Mouse (Mus musculus): ENCODE measurements around the gene Cacna1c. TPM values are rescaled to one million over a fixed set of nuclear protein-coding genes. Genes with fewer than 3 reads are reported as not detected.

The Cacna1c gene
- polyA plus RNA-seq, 1 experiment from 2014 or later = 7.1 TPM

GRCm38 (mm10) chr6:119008638-119009166, 187.5 kb downstream of the Cacna1c start:
- 60% methylated on average over 7 of the region's 7 CpGs for WGBS
- no peaks in the 10 kb centered on the region for H3K27me3 ChIP-seq (ENCODE audit: control insufficient read depth, insufficient read depth, low read length)
- no peak overlapping the region for H3K27ac ChIP-seq (replicated peaks; ENCODE audit: low read depth, low read length)
- no peaks in the 10 kb centered on the region for H3K36me3 ChIP-seq (ENCODE audit: control insufficient read depth, insufficient read depth, low read length)
- H3K4me3 ChIP-seq (replicated peaks; ENCODE audit: low read depth, low read length) = no peak overlapping the region
- H3K9ac ChIP-seq (replicated peaks; ENCODE audit: low read length) = no peak overlapping the region
- no peak overlapping the region for H3K4me2 ChIP-seq (ENCODE audit: low read length)
- no peak for DNase-seq
- no peaks in the 10 kb centered on the region for H3K4me1 ChIP-seq (ENCODE audit: control insufficient read depth, insufficient read depth, low read length)
- no peaks in the 10 kb centered on the region; the same call in 1 of the 2 replicates for H3K9me3 ChIP-seq (ENCODE audit: control insufficient read depth, low read length)
- no peak for ATAC-seq (ENCODE audit: low FRiP score, low TSS enrichment)

- no peaks in the 10 kb centered on the region for H3K27me3 ChIP-seq (ENCODE audit: control insufficient read depth, insufficient read depth, low read length)
- H3K4me2 ChIP-seq (ENCODE audit: low read length) = no peak overlapping the region
- WGBS = 95% methylated on average over 5 of the region's 5 CpGs
- ATAC-seq (ENCODE audit: low FRiP score, low TSS enrichment) (no peak), DNase-seq (no peak)
- H3K36me3 ChIP-seq (ENCODE audit: control insufficient read depth, insufficient read depth, low read length) = no peaks in the 10 kb centered on the region
- no peaks in the 10 kb centered on the region for H3K4me1 ChIP-seq (ENCODE audit: control insufficient read depth, insufficient read depth, low read length)
- no peak overlapping the region for H3K27ac ChIP-seq (replicated peaks; ENCODE audit: low read depth, low read length)
- no peak overlapping the region for H3K4me3 ChIP-seq (replicated peaks; ENCODE audit: low read depth, low read length)
- H3K9me3 ChIP-seq (ENCODE audit: control insufficient read depth, low read length) = no peaks in the 10 kb centered on the region
- H3K9ac ChIP-seq (replicated peaks; ENCODE audit: low read length) = no peak overlapping the region
Measured at GRCm38 (mm10) chr6:119004596-119004995, 191.6 kb downstream of the Cacna1c start.

GRCm38 (mm10) chr6:119001442-119001841, 194.8 kb downstream of the Cacna1c start:
- ATAC-seq (ENCODE audit: low FRiP score, low TSS enrichment) = no peak
- no peak for DNase-seq
- Histone ChIP-seq H3K4me3 (replicated peaks; ENCODE audit: low read depth, low read length) (no peak overlapping the region), H3K9ac (replicated peaks; ENCODE audit: low read length) (no peak overlapping the region), H3K36me3 (ENCODE audit: control insufficient read depth, insufficient read depth, low read length) (no peaks in the 10 kb centered on the region), H3K9me3 (ENCODE audit: control insufficient read depth, low read length) (no peaks in the 10 kb centered on the region), H3K27me3 (ENCODE audit: control insufficient read depth, insufficient read depth, low read length) (no peaks in the 10 kb centered on the region), H3K4me2 (ENCODE audit: low read length) (no peak overlapping the region), H3K4me1 (ENCODE audit: control insufficient read depth, insufficient read depth, low read length) (no peaks in the 10 kb centered on the region), H3K27ac (replicated peaks; ENCODE audit: low read depth, low read length) (no peak overlapping the region)
- 65% methylated on average over 2 of the region's 2 CpGs for WGBS

- no peaks in the 10 kb centered on the region for H3K27me3 ChIP-seq (ENCODE audit: control insufficient read depth, insufficient read depth, low read length)
- H3K4me3 ChIP-seq (replicated peaks; ENCODE audit: low read depth, low read length) = no peak overlapping the region
- no peaks in the 10 kb centered on the region for H3K36me3 ChIP-seq (ENCODE audit: control insufficient read depth, insufficient read depth, low read length)
- no peak overlapping the region for H3K4me2 ChIP-seq (ENCODE audit: low read length)
- WGBS = 75% methylated on average over 3 of the region's 3 CpGs
- no peaks in the 10 kb centered on the region for H3K9me3 ChIP-seq (ENCODE audit: control insufficient read depth, low read length)
- no peak overlapping the region for H3K9ac ChIP-seq (replicated peaks; ENCODE audit: low read length)
- no peak for DNase-seq
- H3K4me1 ChIP-seq (ENCODE audit: control insufficient read depth, insufficient read depth, low read length) = no peaks in the 10 kb centered on the region
- no peak overlapping the region for H3K27ac ChIP-seq (replicated peaks; ENCODE audit: low read depth, low read length)
- no peak for ATAC-seq (ENCODE audit: low FRiP score, low TSS enrichment)
Measured at GRCm38 (mm10) chr6:119000255-119000654, 196.0 kb downstream of the Cacna1c start.

GRCm38 (mm10) chr6:118999329-118999875, 196.8 kb downstream of the Cacna1c start:
- no peak overlapping the region for H3K4me2 ChIP-seq (ENCODE audit: low read length)
- no peak overlapping the region for H3K9ac ChIP-seq (replicated peaks; ENCODE audit: low read length)
- ATAC-seq (ENCODE audit: low FRiP score, low TSS enrichment) (no peak), DNase-seq (no peak)
- 93% methylated on average over 2 of the region's 2 CpGs for WGBS
- no peaks in the 10 kb centered on the region for H3K9me3 ChIP-seq (ENCODE audit: control insufficient read depth, low read length)
- no peaks in the 10 kb centered on the region for H3K4me1 ChIP-seq (ENCODE audit: control insufficient read depth, insufficient read depth, low read length)
- H3K27ac ChIP-seq (replicated peaks; ENCODE audit: low read depth, low read length) = no peak overlapping the region
- H3K4me3 ChIP-seq (replicated peaks; ENCODE audit: low read depth, low read length) = no peak overlapping the region
- H3K36me3 ChIP-seq (ENCODE audit: control insufficient read depth, insufficient read depth, low read length) = no peaks in the 10 kb centered on the region
- H3K27me3 ChIP-seq (ENCODE audit: control insufficient read depth, insufficient read depth, low read length) = no peaks in the 10 kb centered on the region

- Histone ChIP-seq H3K4me2 (ENCODE audit: low read length) (no peak overlapping the region), H3K9me3 (ENCODE audit: control insufficient read depth, low read length) (no peaks in the 10 kb centered on the region), H3K27ac (replicated peaks; ENCODE audit: low read depth, low read length) (no peak overlapping the region), H3K27me3 (ENCODE audit: control insufficient read depth, insufficient read depth, low read length) (no peaks in the 10 kb centered on the region), H3K4me1 (ENCODE audit: control insufficient read depth, insufficient read depth, low read length) (no peaks in the 10 kb centered on the region), H3K9ac (replicated peaks; ENCODE audit: low read length) (no peak overlapping the region), H3K4me3 (replicated peaks; ENCODE audit: low read depth, low read length) (no peak overlapping the region), H3K36me3 (ENCODE audit: control insufficient read depth, insufficient read depth, low read length) (no peaks in the 10 kb centered on the region)
- WGBS = 96% methylated on average over 4 of the region's 4 CpGs
- no peak for DNase-seq
- ATAC-seq (ENCODE audit: low FRiP score, low TSS enrichment) = no peak
Measured at GRCm38 (mm10) chr6:118997397-118997796, 198.8 kb downstream of the Cacna1c start.

GRCm38 (mm10) chr6:118994272-118995061, 201.8 kb downstream of the Cacna1c start:
- Histone ChIP-seq H3K9ac (replicated peaks; ENCODE audit: low read length) (no peak overlapping the region), H3K27me3 (ENCODE audit: control insufficient read depth, insufficient read depth, low read length) (no peaks in the 10 kb centered on the region), H3K4me2 (ENCODE audit: low read length) (no peak overlapping the region), H3K4me3 (replicated peaks; ENCODE audit: low read depth, low read length) (no peak overlapping the region), H3K4me1 (ENCODE audit: control insufficient read depth, insufficient read depth, low read length) (0 out of 2 replicates have a peak, but pooled peaks cover 5% of the 10 kb centered on the region), H3K27ac (replicated peaks; ENCODE audit: low read depth, low read length) (no peak overlapping the region), H3K9me3 (ENCODE audit: control insufficient read depth, low read length) (no peaks in the 10 kb centered on the region), H3K36me3 (ENCODE audit: control insufficient read depth, insufficient read depth, low read length) (no peaks in the 10 kb centered on the region)
- WGBS = 91% methylated on average over 9 of the region's 9 CpGs
- DNase-seq (no peak), ATAC-seq (ENCODE audit: low FRiP score, low TSS enrichment) (no peak)

- H3K4me1 ChIP-seq (ENCODE audit: control insufficient read depth, insufficient read depth, low read length) = 0 out of 2 replicates have a peak, but pooled peaks cover 5% of the 10 kb centered on the region
- no peak for ATAC-seq (ENCODE audit: low FRiP score, low TSS enrichment)
- H3K4me2 ChIP-seq (ENCODE audit: low read length) = no peak overlapping the region
- no peaks in the 10 kb centered on the region for H3K36me3 ChIP-seq (ENCODE audit: control insufficient read depth, insufficient read depth, low read length)
- H3K9me3 ChIP-seq (ENCODE audit: control insufficient read depth, low read length) = no peaks in the 10 kb centered on the region
- H3K4me3 ChIP-seq (replicated peaks; ENCODE audit: low read depth, low read length) = no peak overlapping the region
- no peak overlapping the region for H3K27ac ChIP-seq (replicated peaks; ENCODE audit: low read depth, low read length)
- H3K9ac ChIP-seq (replicated peaks; ENCODE audit: low read length) = no peak overlapping the region
- WGBS = 86% methylated on average over 6 of the region's 6 CpGs
- no peak for DNase-seq
- no peaks in the 10 kb centered on the region for H3K27me3 ChIP-seq (ENCODE audit: control insufficient read depth, insufficient read depth, low read length)
Measured at GRCm38 (mm10) chr6:118992391-118992790, 203.8 kb downstream of the Cacna1c start.

All from midbrain, embryonic 14.5 days (tissue).